14 mouse cellular contexts compared by ENCODE assay signal in genomic region chr9:110306371-110306770, GRCm38 (mm10). TPM values are rescaled to one million over a fixed set of nuclear protein-coding genes. Genes with fewer than 3 reads are reported as not detected.
DNase-seq lines count a peak whose midpoint lies in the region; ATAC-seq lines count a peak whose summit lies in the region.
"Had no signal": no experiment of that assay in that cellular context is flagged by ENCODE, and none has a peak within 500 bp of the region (broad histone marks: within the 10 kb centered on the region; RNA-seq: fewer than 3 reads in every experiment).

No protein-coding gene starts in this region.

- no peak overlapping the region for H3K9ac ChIP-seq in kidney, embryonic 15.5 days
- no peak overlapping the region for H3K9ac ChIP-seq in embryonic facial prominence, embryonic 15.5 days
- H3K9ac ChIP-seq in limb, embryonic 12.5 days (replicated peaks), result no peak overlapping the region
- 0 out of 2 replicates have a peak overlapping the region, but pooled peaks have one; percentile 29 for H3K9ac ChIP-seq in neural tube, embryonic 12.5 days

- H3K4me3 ChIP-seq in kidney, embryonic 15.5 days (replicated peaks), result peak overlapping the region; percentile 65; the same call in 1 of the 2 replicates
- H3K4me3 ChIP-seq in embryonic facial prominence, embryonic 15.5 days (replicated peaks), result no peak overlapping the region
- no peak overlapping the region; the same call in 1 of the 2 replicates for H3K4me3 ChIP-seq in limb, embryonic 12.5 days (replicated peaks)
- H3K4me3 ChIP-seq in neural tube, embryonic 12.5 days, result no peak overlapping the region; the same call in 1 of the 2 replicates

- peak overlapping the region; percentile 82 for H3K4me2 ChIP-seq in kidney, embryonic 15.5 days
- H3K4me2 ChIP-seq in embryonic facial prominence, embryonic 15.5 days (replicated peaks), result 0 out of 2 replicates have a peak overlapping the region, but pooled peaks have one; percentile 74
- H3K4me2 ChIP-seq in limb, embryonic 12.5 days, result peak overlapping the region; percentile 61
- H3K4me2 ChIP-seq in neural tube, embryonic 12.5 days (replicated peaks), result peak overlapping the region; percentile 67

- peaks cover 13% of the 10 kb centered on the region for H3K4me1 ChIP-seq in kidney, embryonic 15.5 days
- H3K4me1 ChIP-seq in embryonic facial prominence, embryonic 15.5 days, result peaks cover 6% of the 10 kb centered on the region
- H3K4me1 ChIP-seq in limb, embryonic 12.5 days (replicated peaks), result peaks cover 7% of the 10 kb centered on the region
- H3K4me1 ChIP-seq in neural tube, embryonic 12.5 days, result peaks cover 7% of the 10 kb centered on the region

- ATAC-seq in kidney, embryonic 15.5 days (replicated peaks; ENCODE audit: low FRiP score), result no peak
- no peak for ATAC-seq in embryonic facial prominence, embryonic 15.5 days (ENCODE audit: insufficient number of reproducible peaks, low FRiP score, low TSS enrichment, low read depth)
- no peak for ATAC-seq in limb, embryonic 12.5 days (ENCODE audit: insufficient number of reproducible peaks, insufficient read depth, low FRiP score, low TSS enrichment, low read depth)
- ATAC-seq in neural tube, embryonic 12.5 days (ENCODE audit: low FRiP score, low read depth), result no peak

- no peak for DNase-seq in kidney, postnatal 10 days
- DNase-seq in left cerebral cortex, postnatal 36 days (ENCODE audit: low spot score in 2 of 2), result no peak
- DNase-seq in thymus, postnatal 0 days (ENCODE audit: low spot score), result no peak
- no peak for DNase-seq in T-cell, adult 2 months (ENCODE audit: low spot score)
- DNase-seq: adrenal gland, adult 8-10 months; cerebellum, adult 9-11 months; heart, postnatal 10 days; kidney, postnatal 36 days; thymus, postnatal 36 days had no signal

- no peak overlapping the region for H3K27ac ChIP-seq in kidney, embryonic 15.5 days
- H3K27ac ChIP-seq in embryonic facial prominence, embryonic 15.5 days (replicated peaks), result no peak overlapping the region
- no peak overlapping the region for H3K27ac ChIP-seq in limb, embryonic 12.5 days
- H3K27ac ChIP-seq in neural tube, embryonic 12.5 days, result no peak overlapping the region

- H3K36me3 ChIP-seq in kidney, embryonic 15.5 days, result peaks cover 16% of the 10 kb centered on the region
- peaks cover 16% of the 10 kb centered on the region for H3K36me3 ChIP-seq in embryonic facial prominence, embryonic 15.5 days
- H3K36me3 ChIP-seq in limb, embryonic 12.5 days, result peaks cover 23% of the 10 kb centered on the region
- peaks cover 19% of the 10 kb centered on the region for H3K36me3 ChIP-seq in neural tube, embryonic 12.5 days

- WGBS in kidney, embryonic 15.5 days, result 91% methylated on average over 5 of the region's 5 CpGs
- WGBS in embryonic facial prominence, embryonic 15.5 days, result 93% methylated on average over 5 of the region's 5 CpGs
- 93% methylated on average over 5 of the region's 5 CpGs for WGBS in limb, embryonic 12.5 days
- 95% methylated on average over 5 of the region's 5 CpGs for WGBS in neural tube, embryonic 12.5 days

- no peaks in the 10 kb centered on the region for H3K27me3 ChIP-seq in kidney, embryonic 15.5 days
- H3K27me3 ChIP-seq in embryonic facial prominence, embryonic 15.5 days, result no peaks in the 10 kb centered on the region
- no peaks in the 10 kb centered on the region for H3K27me3 ChIP-seq in limb, embryonic 12.5 days
- no peaks in the 10 kb centered on the region for H3K27me3 ChIP-seq in neural tube, embryonic 12.5 days (replicated peaks)
- H3K27me3 ChIP-seq: lung, embryonic 15.5 days had no signal

- intact Hi-C loops in left cerebral cortex, postnatal 36 days (cut with DNase I), result no loop called here

- no peaks in the 10 kb centered on the region for H3K9me3 ChIP-seq in kidney, embryonic 15.5 days (replicated peaks)
- H3K9me3 ChIP-seq in embryonic facial prominence, embryonic 15.5 days (replicated peaks), result no peaks in the 10 kb centered on the region
- H3K9me3 ChIP-seq in limb, embryonic 12.5 days, result 0 out of 2 replicates have a peak, but pooled peaks cover 7% of the 10 kb centered on the region
- H3K9me3 ChIP-seq in neural tube, embryonic 12.5 days, result no peaks in the 10 kb centered on the region
- H3K9me3 ChIP-seq: lung, embryonic 15.5 days had no signal

RNA-seq across cellular contexts. Expression of gene Elp6, which starts 1.4 kb away (rescaled TPM):
- 28.8 and 29.9 TPM in 2 replicates for polyA plus RNA-seq in kidney, embryonic 15.5 days (2015; fragmentation: Nextera tagmentation; extraction: Ambion mirVana)
- polyA plus RNA-seq in embryonic facial prominence, embryonic 15.5 days (2015; fragmentation: Nextera tagmentation; extraction: Ambion mirVana), result 24.1 and 24.9 TPM in 2 replicates
- polyA plus RNA-seq in limb, embryonic 12.5 days (2016; fragmentation: Nextera tagmentation; extraction: Ambion mirVana), result 37.2 and 40.9 TPM in 2 replicates
- polyA plus RNA-seq in neural tube, embryonic 12.5 days (2016; fragmentation: Nextera tagmentation; extraction: Ambion mirVana), result 39.9 and 41.2 TPM in 2 replicates
- total RNA-seq in left cerebral cortex, postnatal 36 days (2021), result 10 to 100 TPM; 11.1 to 12.7 TPM
- polyA plus RNA-seq in thymus, postnatal 0 days (2015; fragmentation: Nextera tagmentation; extraction: Ambion mirVana), result 20.5 and 20.9 TPM in 2 replicates

RNA-seq across cellular contexts. Expression of gene Scap, which starts 26.7 kb away (rescaled TPM):
- polyA plus RNA-seq in kidney, embryonic 15.5 days (2015; fragmentation: Nextera tagmentation; extraction: Ambion mirVana), result 37.9 and 38.8 TPM in 2 replicates
- polyA plus RNA-seq in embryonic facial prominence, embryonic 15.5 days (2015; fragmentation: Nextera tagmentation; extraction: Ambion mirVana), result 43.6 and 43.9 TPM in 2 replicates
- 38.4 and 42.0 TPM in 2 replicates for polyA plus RNA-seq in limb, embryonic 12.5 days (2016; fragmentation: Nextera tagmentation; extraction: Ambion mirVana)
- polyA plus RNA-seq in neural tube, embryonic 12.5 days (2016; fragmentation: Nextera tagmentation; extraction: Ambion mirVana), result 40.1 and 43.5 TPM in 2 replicates
- 100 to 1,000 TPM in 1 of 2 experiments, 10 to 100 TPM in 1; 97.2 to 100 TPM for total RNA-seq in left cerebral cortex, postnatal 36 days (2021)
- 33.5 and 33.9 TPM in 2 replicates for polyA plus RNA-seq in thymus, postnatal 0 days (2015; fragmentation: Nextera tagmentation; extraction: Ambion mirVana)
